Mouse (Mus musculus) ES-Bruce4 (cell line): Measurements from ENCODE around the gene Crocc2.

ENCODE experiments used
- CTCF ChIP-seq: IDR thresholded peaks from one replicate; pipeline ENCODE4 v1.8.1; 2011; ENCODE audit warnings: low read depth, low read length
- POLR2A ChIP-seq: IDR thresholded peaks from one replicate; pipeline ENCODE4 v1.8.1; 2011; ENCODE audit warnings: low read length; ENCODE audit not compliant: insufficient read depth

DNA sequence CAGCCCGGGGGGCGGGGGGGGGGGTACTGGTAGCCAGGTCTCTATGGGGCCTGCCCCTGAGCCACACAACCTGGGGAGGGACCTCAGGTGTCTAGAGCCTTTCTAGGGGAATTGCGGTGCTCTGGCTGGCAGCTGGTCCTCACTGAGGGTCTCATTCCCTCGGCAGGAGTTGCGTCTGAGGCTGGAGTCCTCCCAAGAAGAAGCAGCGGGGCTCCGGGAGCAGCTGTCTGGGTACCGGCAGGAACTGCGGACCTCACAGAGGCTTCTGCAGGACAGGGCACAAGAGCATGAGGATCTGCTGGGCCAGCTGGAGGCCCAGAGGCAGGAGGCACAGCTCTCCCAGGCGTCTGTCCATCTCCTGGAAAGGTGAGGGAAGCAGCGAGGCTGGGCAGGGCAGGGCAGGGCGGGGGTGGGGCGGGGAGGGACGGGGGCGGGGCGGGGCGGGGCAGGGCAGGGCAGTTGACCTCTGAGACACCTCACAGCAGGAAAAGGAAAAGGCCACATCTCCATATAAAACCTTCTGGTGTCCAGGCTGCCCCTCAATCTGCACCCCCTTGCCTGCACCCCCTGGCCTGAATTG, 22.3 kb downstream of the Crocc2 start:
- TF ChIP-seq POLR2A = no peak
- TF ChIP-seq CTCF = no peak
